Mouse (Mus musculus) cerebellum, adult (tissue): ENCODE data around the gene C2cd2.
A peak's percentile ranks its signal among the peaks of the same experiment; 100 is the strongest.
"Not testable (repeated sequence)": the region's sequence is repeated elsewhere in the genome, so short reads cannot be mapped to it uniquely, and the experiment has no call there.

Source experiments
- ATAC-seq: cut with Nextera tagmentation; 2 replicates; pipeline ENCODE4 v1.9.2; 2017; ENCODE audit warnings: mild to moderate bottlenecking, moderate library complexity, mixed read lengths; ENCODE audit not compliant: insufficient number of reproducible peaks, low FRiP score, low TSS enrichment

Gene C2cd2

GRCm38 (mm10) chr16:97950061-97950460 lies 12.3 kb downstream of the C2cd2 start:
- no peak for ATAC-seq

GRCm38 (mm10) chr16:97948836-97949235 lies 13.6 kb downstream of the C2cd2 start:
- ATAC-seq: no peak

- not testable (repeated sequence) for ATAC-seq
Observed at GRCm38 (mm10) chr16:97946993-97947392, 15.4 kb downstream of the C2cd2 start.

GRCm38 (mm10) chr16:97941844-97942243 lies 20.6 kb downstream of the C2cd2 start:
- ATAC-seq: no peak

GRCm38 (mm10) chr16:97940471-97940973 lies 21.9 kb downstream of the C2cd2 start:
- no peak for ATAC-seq

- no peak for ATAC-seq
Observed at GRCm38 (mm10) chr16:97935815-97936214, 26.6 kb downstream of the C2cd2 start.

GRCm38 (mm10) chr16:97930231-97930630 lies 32.2 kb downstream of the C2cd2 start:
- no peak for ATAC-seq

GRCm38 (mm10) chr16:97929520-97929919 lies 32.9 kb downstream of the C2cd2 start:
- no peak for ATAC-seq

- ATAC-seq: no peak
Observed at GRCm38 (mm10) chr16:97927331-97927938, 35.0 kb downstream of the C2cd2 start.

GRCm38 (mm10) chr16:97926381-97926780 lies 36.0 kb downstream of the C2cd2 start:
- no peak for ATAC-seq

GRCm38 (mm10) chr16:97925760-97926159 lies 36.6 kb downstream of the C2cd2 start:
- ATAC-seq: no peak

- ATAC-seq: no peak
Observed at GRCm38 (mm10) chr16:97923700-97924099, 38.7 kb downstream of the C2cd2 start.

GRCm38 (mm10) chr16:97922779-97923126 lies 39.6 kb downstream of the C2cd2 start:
- ATAC-seq: peak; percentile 53; the same call in 1 of the 2 replicates

GRCm38 (mm10) chr16:97921961-97922778 lies 40.2 kb downstream of the C2cd2 start:
- ATAC-seq: peak; percentile 89

GRCm38 (mm10) chr16:97920621-97921020 lies 41.8 kb downstream of the C2cd2 start:
- no peak for ATAC-seq

GRCm38 (mm10) chr16:97919793-97920192 lies 42.6 kb downstream of the C2cd2 start:
- ATAC-seq: no peak

- no peak for ATAC-seq
Observed at GRCm38 (mm10) chr16:97912873-97913272, 49.5 kb downstream of the C2cd2 start.

GRCm38 (mm10) chr16:97909356-97909755 lies 53.0 kb downstream of the C2cd2 start:
- no peak for ATAC-seq

GRCm38 (mm10) chr16:97907496-97907895 lies 54.9 kb downstream of the C2cd2 start:
- ATAC-seq: no peak

- ATAC-seq: no peak
Observed at GRCm38 (mm10) chr16:97906337-97906736, 56.1 kb downstream of the C2cd2 start.

GRCm38 (mm10) chr16:97905449-97905991 lies 56.9 kb downstream of the C2cd2 start:
- no peak for ATAC-seq
